Mouse (Mus musculus) ES-E14 (cell line): ENCODE measurements around the gene Cyp2w1.

Source experiments
- CHD2 ChIP-seq: IDR thresholded peaks from 2 replicates; pipeline ENCODE4 v1.6.1; 2014; ENCODE audit warnings: mild to moderate bottlenecking, low read depth, low read length, inconsistent platforms
- HCFC1 ChIP-seq: IDR thresholded peaks from 2 replicates; pipeline ENCODE4 v1.6.1; 2012; ENCODE audit warnings: low read length, inconsistent platforms, borderline replicate concordance; ENCODE audit not compliant: insufficient read depth
- MAFK ChIP-seq: IDR thresholded peaks from 2 replicates; pipeline ENCODE4 v1.6.1; 2014; ENCODE audit warnings: mild to moderate bottlenecking, low read depth, low read length, inconsistent platforms; ENCODE audit not compliant: insufficient read depth
- ZC3H11A ChIP-seq: IDR thresholded peaks from 2 replicates; pipeline ENCODE4 v1.6.1; 2012; ENCODE audit warnings: low read depth, mild to moderate bottlenecking, inconsistent platforms, low read length, borderline replicate concordance

DNA sequence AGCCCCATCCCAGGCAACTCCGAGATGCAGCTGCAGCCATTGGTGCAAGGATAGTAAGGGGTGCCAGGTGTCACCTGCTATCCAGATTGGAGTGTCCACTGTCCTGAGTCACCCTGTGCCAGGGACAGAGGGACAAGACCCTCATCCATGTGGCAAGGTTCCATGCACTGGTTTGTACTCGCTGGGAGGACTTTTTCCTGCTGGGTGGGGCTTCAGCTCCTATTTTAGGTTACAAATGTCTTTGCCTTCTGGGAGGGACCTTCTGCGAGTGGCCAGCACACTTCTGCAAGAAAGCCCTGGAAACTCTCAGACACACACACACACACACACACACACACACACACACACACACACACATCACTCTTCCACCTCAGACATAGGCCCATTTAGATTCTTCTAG is 53.5 kb downstream of the Cyp2w1 start:
- TF ChIP-seq CHD2 (no peak), ZC3H11A (no peak), HCFC1 (no peak), MAFK (no peak)
